Mouse (Mus musculus): ENCODE measurements around the gene Ipo11. TPM values are rescaled to one million over a fixed set of nuclear protein-coding genes. Genes with fewer than 3 reads are reported as not detected.

Ipo11 gene
- total and polyA plus RNA-seq, 3 experiments, result 41.2 to 91.5 (median 52.4) TPM

GRCm38 (mm10) chr13:106893196-106893595, 43.6 kb downstream of the Ipo11 start:
- no peak overlapping the region for H3K4me2 ChIP-seq (ENCODE audit: insufficient read depth, low read depth, poor library complexity, severe bottlenecking)
- peaks cover 34 to 73% of the 10 kb centered on the region in 2 experiments for H3K36me3 ChIP-seq (replicated peaks in 1 of 2; ENCODE audit: control insufficient read depth in 1 of 2, insufficient read depth in 1 of 2, low read length in 1 of 2)
- DNase-seq (ENCODE audit: extremely low read depth), result no peak
- no peak for TF ChIP-seq RAD21 (IDR thresholded peaks at IDR 0.05; ENCODE audit: low read depth, low read length)
- no peak for TF ChIP-seq ZMIZ1 (IDR thresholded peaks at IDR 0.05; ENCODE audit: low read depth, low read length)
- TF ChIP-seq MXI1 (IDR thresholded peaks at IDR 0.05; ENCODE audit: low read depth, low read length), result no peak
- TF ChIP-seq NRF1 (IDR thresholded peaks at IDR 0.05; ENCODE audit: low read depth, low read length), result no peak
- no peak for TF ChIP-seq USF2 (conservative IDR thresholded peaks at IDR 0.05; ENCODE audit: low read depth, low read length)
- no peak for TF ChIP-seq TCF12 (IDR thresholded peaks at IDR 0.05; ENCODE audit: low read depth, low read length)
- no peak for TF ChIP-seq MEF2A (IDR thresholded peaks at IDR 0.05; ENCODE audit: borderline replicate concordance, low read depth, low read length)
- no peak for TF ChIP-seq POLR2AphosphoS2 (IDR thresholded peaks at IDR 0.05; ENCODE audit: low read depth, low read length)
- no peak for TF ChIP-seq ZNF384 (IDR thresholded peaks at IDR 0.05; ENCODE audit: low read depth, low read length)
- H3K9me3 ChIP-seq (replicated peaks; ENCODE audit: low read length), result no peaks in the 10 kb centered on the region
- dilution Hi-C loops (cut with MboI; ENCODE audit: extremely low pct_ligation_motif_present, extremely low pct_unique_long_range_greater_than_20kb, low sequenced_read_pairs), result no loop called here
- in situ Hi-C loops (cut with MboI; ENCODE audit: low pct_ligation_motif_present, low pct_unique_long_range_greater_than_20kb, low sequenced_read_pairs), result no loop called here
- no peak overlapping the region for H3K27ac ChIP-seq (ENCODE audit: insufficient read depth, low read depth)
- no peaks in the 10 kb centered on the region for H3K79me2 ChIP-seq (replicated peaks; ENCODE audit: control insufficient read depth, extremely low read depth, insufficient read depth, poor library complexity, severe bottlenecking)
- H3K4me3 ChIP-seq (replicated peaks in 1 of 3; ENCODE audit: low read depth in 2 of 3, low read length in 2 of 3, poor library complexity in 1 of 3), result no peak overlapping the region
- H3K4me1 ChIP-seq (ENCODE audit: control insufficient read depth in 1 of 2, insufficient read depth in 2 of 2), result no peaks in the 10 kb centered on the region
- no peak overlapping the region for H3K9ac ChIP-seq (ENCODE audit: insufficient read depth, low read depth)
- H3K27me3 ChIP-seq (replicated peaks), result no peaks in the 10 kb centered on the region

- no peak for DNase-seq (ENCODE audit: extremely low read depth)
- TF ChIP-seq POLR2A (IDR thresholded peaks at IDR 0.05; ENCODE audit: low read depth, low read length), result no peak
- no peak for TF ChIP-seq KAT2A (IDR thresholded peaks at IDR 0.05; ENCODE audit: insufficient replicate concordance, low read length)
- no peak for TF ChIP-seq RCOR1 (conservative IDR thresholded peaks at IDR 0.05; ENCODE audit: low read depth, low read length)
- no peak for TF ChIP-seq TBP (conservative IDR thresholded peaks at IDR 0.05; ENCODE audit: low read depth, low read length)
- no peak for TF ChIP-seq MAX (IDR thresholded peaks at IDR 0.05; ENCODE audit: low read length)
- TF ChIP-seq ELF1 (IDR thresholded peaks at IDR 0.05; ENCODE audit: low read depth, low read length), result no peak
- TF ChIP-seq NRF1 (IDR thresholded peaks at IDR 0.05; ENCODE audit: low read depth, low read length), result no peak
- TF ChIP-seq MAZ (IDR thresholded peaks at IDR 0.05; ENCODE audit: low read depth, low read length), result no peak
- no peak for TF ChIP-seq PAX5 (IDR thresholded peaks at IDR 0.05; ENCODE audit: low read length)
- no peak for TF ChIP-seq ETS1 (conservative IDR thresholded peaks at IDR 0.05; ENCODE audit: low read depth, low read length)
- no peak overlapping the region for H3K27ac ChIP-seq (ENCODE audit: insufficient read depth, low read depth)
- no peak overlapping the region for H3K4me2 ChIP-seq (ENCODE audit: insufficient read depth, low read depth, poor library complexity, severe bottlenecking)
- H3K4me1 ChIP-seq (ENCODE audit: control insufficient read depth in 1 of 2, insufficient read depth in 2 of 2), result peaks cover 0 to 5% of the 10 kb centered on the region in 2 experiments; a peak in 2 of 4 replicates
- H3K9me3 ChIP-seq (replicated peaks; ENCODE audit: low read length), result no peaks in the 10 kb centered on the region
- peaks cover 26 to 66% of the 10 kb centered on the region in 2 experiments for H3K36me3 ChIP-seq (replicated peaks in 1 of 2; ENCODE audit: control insufficient read depth in 1 of 2, insufficient read depth in 1 of 2, low read length in 1 of 2)
- no peaks in the 10 kb centered on the region for H3K27me3 ChIP-seq (replicated peaks)
- in situ Hi-C loops (cut with MboI; ENCODE audit: low pct_ligation_motif_present, low pct_unique_long_range_greater_than_20kb, low sequenced_read_pairs) (no loop called here), dilution Hi-C loops (cut with MboI; ENCODE audit: extremely low pct_ligation_motif_present, extremely low pct_unique_long_range_greater_than_20kb, low sequenced_read_pairs) (no loop called here)
- no peak overlapping the region for H3K4me3 ChIP-seq (replicated peaks in 1 of 3; ENCODE audit: low read depth in 2 of 3, low read length in 2 of 3, poor library complexity in 1 of 3)
- no peaks in the 10 kb centered on the region for H3K79me2 ChIP-seq (replicated peaks; ENCODE audit: control insufficient read depth, extremely low read depth, insufficient read depth, poor library complexity, severe bottlenecking)
- no peak overlapping the region for H3K9ac ChIP-seq (ENCODE audit: insufficient read depth, low read depth)
Measured at GRCm38 (mm10) chr13:106887364-106887763, 49.4 kb downstream of the Ipo11 start.
